Mouse (Mus musculus): ENCODE measurements around the gene Dkk3. TPM values are rescaled to one million over a fixed set of nuclear protein-coding genes. Genes with fewer than 3 reads are reported as not detected.

Dkk3 gene
- 0.56 TPM in 1 of 2 replicates, not detected in the other for total RNA-seq (2017)

DNA sequence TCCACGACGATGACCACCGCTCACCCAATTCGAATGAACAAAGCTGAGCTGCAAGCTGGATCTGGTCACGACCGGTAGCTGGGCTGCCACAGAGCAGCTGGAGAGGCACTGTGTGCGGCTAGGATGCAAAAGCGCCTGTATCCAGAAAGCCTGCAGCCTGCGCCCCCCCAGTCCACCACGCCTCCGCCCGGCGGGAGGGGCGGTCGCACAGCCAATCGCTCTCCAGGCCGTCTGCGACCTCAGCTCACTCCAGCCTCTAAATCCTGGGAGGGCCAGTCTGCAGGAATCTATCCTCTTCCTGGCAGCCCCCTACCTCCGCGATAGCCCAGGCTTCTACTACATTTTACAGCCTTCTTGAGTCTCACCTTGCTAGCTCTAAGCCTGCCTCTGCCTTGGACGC is at the start of gene Dkk3:
Gene Dkk3 (minus strand): TSS at position 116 of the 400 bp plus-strand sequence.
- ATAC-seq (replicated peaks in 1 of 2; ENCODE audit: insufficient read depth in 1 of 2, low FRiP score in 2 of 2, low TSS enrichment in 1 of 2, low read depth in 1 of 2, poor library complexity in 2 of 2, severe bottlenecking in 2 of 2), result no peak

DNA sequence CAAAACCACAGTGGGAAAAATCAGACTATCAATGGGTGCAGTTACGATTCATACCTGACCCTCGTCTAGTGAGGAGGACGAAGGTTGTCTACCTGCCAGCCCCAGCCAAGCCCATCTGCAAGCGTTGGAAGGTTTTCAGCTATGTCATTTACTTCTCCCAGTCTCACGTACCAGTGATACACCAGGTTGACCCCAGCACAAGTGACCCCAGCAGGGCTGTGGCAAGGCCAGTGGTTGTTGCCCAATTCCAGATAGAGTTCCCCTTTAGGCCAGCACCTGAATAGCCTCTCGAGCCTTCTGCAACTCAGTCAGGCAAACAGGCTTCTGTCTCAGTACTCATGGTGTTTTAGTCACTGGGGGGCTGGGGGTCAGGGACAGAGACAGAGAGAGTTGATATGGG is 48.9 kb upstream of the Dkk3 start:
- ATAC-seq (replicated peaks in 1 of 2; ENCODE audit: insufficient read depth in 1 of 2, low FRiP score in 2 of 2, low TSS enrichment in 1 of 2, low read depth in 1 of 2, poor library complexity in 2 of 2, severe bottlenecking in 2 of 2), result no peak; a peak in 1 of 4 replicates

DNA sequence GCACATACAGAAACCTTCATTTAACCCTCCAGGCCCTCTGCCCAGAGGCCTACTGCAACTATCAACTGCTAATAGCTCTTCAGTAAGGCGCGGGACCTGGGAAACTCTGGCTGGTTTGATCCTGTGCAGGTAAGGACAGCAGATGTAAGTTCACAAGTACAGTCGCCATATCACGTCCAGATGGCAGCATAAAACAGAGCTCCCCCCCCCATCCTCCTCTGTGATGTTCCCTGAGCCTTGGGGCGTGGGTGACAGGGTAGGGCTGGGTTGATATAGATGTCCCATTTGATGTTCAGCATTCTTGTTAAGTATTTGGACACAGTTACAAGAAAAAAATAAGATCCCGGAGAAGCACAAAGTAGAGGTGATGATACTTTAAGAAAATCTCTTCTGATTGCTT is 46.7 kb upstream of the Dkk3 start:
- ATAC-seq (replicated peaks in 1 of 2; ENCODE audit: insufficient read depth in 1 of 2, low FRiP score in 2 of 2, low TSS enrichment in 1 of 2, low read depth in 1 of 2, poor library complexity in 2 of 2, severe bottlenecking in 2 of 2), result no peak

DNA sequence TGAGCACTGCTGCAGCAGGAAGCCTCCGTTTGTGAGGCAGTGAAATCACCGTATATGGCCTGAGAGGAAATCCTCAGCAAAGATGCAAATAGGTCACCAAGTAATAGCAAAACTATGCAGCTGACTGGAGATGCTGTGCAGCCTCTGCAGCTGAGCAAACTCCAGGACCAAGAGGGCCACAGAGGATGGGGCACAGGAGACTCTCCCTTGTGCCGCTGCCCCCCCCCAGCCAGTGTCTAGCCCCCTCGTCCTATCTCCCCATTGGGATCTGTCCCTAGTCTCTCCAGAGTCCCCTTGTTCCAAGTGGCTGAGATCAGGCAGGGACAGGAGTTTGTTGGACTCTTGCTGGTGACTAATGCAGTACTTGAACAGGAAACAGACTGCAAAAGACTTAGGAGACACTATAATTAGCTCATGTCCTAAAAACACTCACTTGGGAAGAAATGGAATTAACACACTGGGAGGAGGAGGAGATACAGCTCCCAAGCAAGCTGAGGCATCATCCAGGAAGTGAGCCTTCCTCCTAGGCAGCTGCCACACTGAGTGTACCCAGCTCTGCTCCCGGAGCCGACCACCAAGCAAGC is 45.6 kb upstream of the Dkk3 start:
- ATAC-seq (replicated peaks in 1 of 2; ENCODE audit: insufficient read depth in 1 of 2, low FRiP score in 2 of 2, low TSS enrichment in 1 of 2, low read depth in 1 of 2, poor library complexity in 2 of 2, severe bottlenecking in 2 of 2), result no peak

DNA sequence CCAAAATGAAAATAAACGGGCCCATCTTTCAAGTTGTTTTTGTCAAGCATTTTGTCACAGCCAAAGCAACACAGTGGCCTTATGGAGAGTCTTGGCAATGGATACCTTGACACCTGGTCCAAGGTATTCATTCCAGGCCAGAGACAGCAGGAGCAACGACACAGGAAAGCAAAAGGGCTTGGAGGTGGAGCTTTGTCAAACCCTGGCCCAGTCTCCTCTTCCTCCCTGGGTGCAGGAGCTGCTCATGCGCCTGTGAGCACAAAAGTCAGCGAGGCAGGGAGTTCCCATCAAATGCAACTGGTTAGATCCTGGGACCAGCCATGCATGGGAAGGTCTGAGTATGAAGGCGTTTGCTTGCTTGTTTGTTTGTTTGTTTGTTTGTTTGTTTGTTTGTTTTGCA is 45.1 kb upstream of the Dkk3 start:
- no peak for ATAC-seq (replicated peaks in 1 of 2; ENCODE audit: insufficient read depth in 1 of 2, low FRiP score in 2 of 2, low TSS enrichment in 1 of 2, low read depth in 1 of 2, poor library complexity in 2 of 2, severe bottlenecking in 2 of 2)

GRCm38 (mm10) chr7:112202843-112203242 is 44.0 kb upstream of the Dkk3 start:
- ATAC-seq (replicated peaks in 1 of 2; ENCODE audit: insufficient read depth in 1 of 2, low FRiP score in 2 of 2, low TSS enrichment in 1 of 2, low read depth in 1 of 2, poor library complexity in 2 of 2, severe bottlenecking in 2 of 2), result no peak

- ATAC-seq (replicated peaks in 1 of 2; ENCODE audit: insufficient read depth in 1 of 2, low FRiP score in 2 of 2, low TSS enrichment in 1 of 2, low read depth in 1 of 2, poor library complexity in 2 of 2, severe bottlenecking in 2 of 2), result no peak
Measured at GRCm38 (mm10) chr7:112202194-112202593, 43.3 kb upstream of the Dkk3 start.

DNA sequence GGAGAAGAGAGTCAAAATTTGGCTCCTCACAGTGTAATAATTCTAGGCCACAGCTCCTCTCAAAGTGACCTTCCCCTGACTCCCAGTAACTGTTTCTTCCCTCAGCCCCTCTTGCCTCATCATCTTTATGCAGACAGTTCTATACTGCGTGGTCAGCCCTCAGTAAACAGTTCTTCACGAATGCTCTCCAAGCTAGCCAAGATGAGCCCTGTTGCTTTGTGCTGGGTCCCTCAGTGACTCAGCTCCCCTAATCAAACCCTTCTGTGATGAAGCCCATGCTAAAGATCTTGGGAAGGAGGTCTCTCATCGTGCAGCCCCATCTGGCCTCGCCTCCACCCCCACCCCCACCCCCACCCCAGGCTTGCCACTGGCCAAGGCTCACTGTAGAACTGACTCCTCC is 41.9 kb upstream of the Dkk3 start:
- no peak for ATAC-seq (replicated peaks in 1 of 2; ENCODE audit: insufficient read depth in 1 of 2, low FRiP score in 2 of 2, low TSS enrichment in 1 of 2, low read depth in 1 of 2, poor library complexity in 2 of 2, severe bottlenecking in 2 of 2)

DNA sequence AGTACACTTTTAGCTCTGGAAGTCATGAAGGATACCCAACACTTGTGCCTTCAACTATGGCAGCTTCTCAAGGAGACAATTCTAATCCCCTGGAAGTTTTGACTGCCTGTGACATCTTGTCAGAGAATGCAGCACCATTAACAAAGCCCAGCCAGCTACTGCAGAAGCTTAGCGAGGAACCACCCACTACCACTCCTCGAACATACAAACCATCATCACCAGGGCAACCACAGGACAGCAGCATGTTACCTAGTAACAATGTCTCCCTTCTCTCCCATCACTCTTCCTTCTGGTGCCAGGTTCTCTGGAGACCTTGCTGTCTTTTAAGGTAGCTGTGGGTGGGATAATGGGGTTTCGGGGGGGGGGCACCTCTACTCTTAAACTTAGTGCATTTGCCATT is 40.5 kb upstream of the Dkk3 start:
- ATAC-seq (replicated peaks in 1 of 2; ENCODE audit: insufficient read depth in 1 of 2, low FRiP score in 2 of 2, low TSS enrichment in 1 of 2, low read depth in 1 of 2, poor library complexity in 2 of 2, severe bottlenecking in 2 of 2), result no peak

- ATAC-seq (replicated peaks in 1 of 2; ENCODE audit: insufficient read depth in 1 of 2, low FRiP score in 2 of 2, low TSS enrichment in 1 of 2, low read depth in 1 of 2, poor library complexity in 2 of 2, severe bottlenecking in 2 of 2), result no peak
Measured at GRCm38 (mm10) chr7:112197461-112197860, 38.6 kb upstream of the Dkk3 start.

DNA sequence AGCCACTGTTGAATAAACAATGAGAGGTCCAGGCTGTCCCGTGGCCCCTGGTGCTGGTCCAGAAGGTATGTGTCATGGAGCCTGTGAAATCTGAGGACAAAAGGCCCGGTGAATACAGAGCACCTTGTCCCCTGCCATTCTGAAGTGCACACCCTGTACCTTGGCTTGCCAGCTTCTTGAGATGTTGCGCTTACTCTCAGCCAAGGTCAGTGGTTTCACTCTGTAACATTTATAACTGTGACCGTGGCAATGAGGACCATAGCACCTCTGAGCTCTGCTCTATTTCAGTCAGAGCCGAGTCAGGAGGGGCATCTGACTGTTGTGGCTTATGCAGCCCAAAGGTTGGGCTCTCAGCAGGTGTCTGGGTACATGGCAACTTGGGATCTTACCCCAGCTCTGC is 35.4 kb upstream of the Dkk3 start:
- no peak for ATAC-seq (replicated peaks in 1 of 2; ENCODE audit: insufficient read depth in 1 of 2, low FRiP score in 2 of 2, low TSS enrichment in 1 of 2, low read depth in 1 of 2, poor library complexity in 2 of 2, severe bottlenecking in 2 of 2)

- ATAC-seq (replicated peaks in 1 of 2; ENCODE audit: insufficient read depth in 1 of 2, low FRiP score in 2 of 2, low TSS enrichment in 1 of 2, low read depth in 1 of 2, poor library complexity in 2 of 2, severe bottlenecking in 2 of 2), result no peak
Measured at GRCm38 (mm10) chr7:112192778-112193177, 33.9 kb upstream of the Dkk3 start.

DNA sequence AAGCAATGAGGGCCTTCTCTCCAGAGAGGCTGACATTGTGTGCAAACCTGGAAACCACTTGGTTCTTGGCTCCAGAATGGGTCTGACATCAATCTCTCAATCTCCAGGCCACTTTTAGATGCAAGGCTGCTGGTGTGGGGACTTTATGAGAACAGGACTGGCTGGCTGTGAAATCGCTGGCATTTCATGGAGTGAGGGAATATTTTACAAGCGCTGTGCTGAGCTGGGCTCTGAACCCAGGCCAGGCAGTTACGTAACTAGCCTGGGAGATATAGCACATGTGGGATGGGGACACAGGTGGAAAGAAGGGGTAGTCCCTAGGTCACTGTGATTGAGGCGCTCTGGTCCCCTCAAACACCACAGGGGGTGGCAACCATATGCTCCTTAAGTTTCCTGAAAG is 33.4 kb upstream of the Dkk3 start:
- ATAC-seq (replicated peaks in 1 of 2; ENCODE audit: insufficient read depth in 1 of 2, low FRiP score in 2 of 2, low TSS enrichment in 1 of 2, low read depth in 1 of 2, poor library complexity in 2 of 2, severe bottlenecking in 2 of 2), result no peak

GRCm38 (mm10) chr7:112187536-112188459 is 28.9 kb upstream of the Dkk3 start:
- peak; percentile 56 to 59; a peak in 2 of 4 replicates for ATAC-seq (replicated peaks in 1 of 2; ENCODE audit: insufficient read depth in 1 of 2, low FRiP score in 2 of 2, low TSS enrichment in 1 of 2, low read depth in 1 of 2, poor library complexity in 2 of 2, severe bottlenecking in 2 of 2)

DNA sequence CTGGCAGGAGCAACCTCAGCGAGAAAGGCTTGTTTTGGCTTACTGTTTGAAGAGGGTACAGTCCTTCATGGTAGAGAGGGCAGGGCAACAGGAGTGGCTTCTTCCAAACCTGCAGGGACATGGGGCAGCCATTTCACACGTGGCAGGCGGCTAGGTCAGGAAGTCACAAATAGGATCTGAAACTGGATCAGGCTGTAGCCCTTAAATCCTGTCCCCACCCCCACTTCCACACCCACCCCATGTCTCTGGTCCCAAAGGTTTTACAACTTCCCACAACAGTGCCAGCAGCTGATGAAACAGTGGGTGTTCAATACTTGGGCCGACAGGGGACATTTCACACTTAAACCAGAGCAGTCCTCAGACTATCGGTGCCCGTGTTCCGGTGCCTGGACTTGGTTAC is 28.0 kb upstream of the Dkk3 start:
- no peak for ATAC-seq (replicated peaks in 1 of 2; ENCODE audit: insufficient read depth in 1 of 2, low FRiP score in 2 of 2, low TSS enrichment in 1 of 2, low read depth in 1 of 2, poor library complexity in 2 of 2, severe bottlenecking in 2 of 2)

DNA sequence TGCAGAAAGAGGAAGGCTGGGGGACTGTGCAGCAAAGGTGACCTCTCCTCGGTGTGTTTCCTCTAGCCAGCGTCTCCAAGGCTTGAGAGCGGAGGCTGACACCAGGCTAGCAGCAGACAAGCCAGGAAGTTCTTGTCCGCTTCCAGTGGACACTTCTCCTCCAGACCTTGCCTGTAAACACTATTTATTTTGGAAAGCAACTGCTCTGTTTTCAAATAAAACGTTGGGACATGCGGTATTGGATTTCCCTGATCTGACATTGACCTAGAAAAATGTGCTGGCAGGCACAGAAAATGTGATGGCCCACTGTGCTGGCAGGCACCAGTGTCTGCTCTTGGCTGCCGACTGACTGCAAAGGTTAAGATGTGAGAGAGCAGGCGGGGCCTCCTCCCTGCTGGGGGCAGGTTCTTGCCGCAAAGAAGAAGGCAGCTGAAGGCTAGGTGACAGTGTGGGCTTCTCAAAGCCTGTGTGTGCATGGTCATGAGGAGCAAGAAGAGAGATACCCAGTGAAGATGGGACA is 26.4 kb upstream of the Dkk3 start:
- ATAC-seq (replicated peaks in 1 of 2; ENCODE audit: insufficient read depth in 1 of 2, low FRiP score in 2 of 2, low TSS enrichment in 1 of 2, low read depth in 1 of 2, poor library complexity in 2 of 2, severe bottlenecking in 2 of 2), result no peak

DNA sequence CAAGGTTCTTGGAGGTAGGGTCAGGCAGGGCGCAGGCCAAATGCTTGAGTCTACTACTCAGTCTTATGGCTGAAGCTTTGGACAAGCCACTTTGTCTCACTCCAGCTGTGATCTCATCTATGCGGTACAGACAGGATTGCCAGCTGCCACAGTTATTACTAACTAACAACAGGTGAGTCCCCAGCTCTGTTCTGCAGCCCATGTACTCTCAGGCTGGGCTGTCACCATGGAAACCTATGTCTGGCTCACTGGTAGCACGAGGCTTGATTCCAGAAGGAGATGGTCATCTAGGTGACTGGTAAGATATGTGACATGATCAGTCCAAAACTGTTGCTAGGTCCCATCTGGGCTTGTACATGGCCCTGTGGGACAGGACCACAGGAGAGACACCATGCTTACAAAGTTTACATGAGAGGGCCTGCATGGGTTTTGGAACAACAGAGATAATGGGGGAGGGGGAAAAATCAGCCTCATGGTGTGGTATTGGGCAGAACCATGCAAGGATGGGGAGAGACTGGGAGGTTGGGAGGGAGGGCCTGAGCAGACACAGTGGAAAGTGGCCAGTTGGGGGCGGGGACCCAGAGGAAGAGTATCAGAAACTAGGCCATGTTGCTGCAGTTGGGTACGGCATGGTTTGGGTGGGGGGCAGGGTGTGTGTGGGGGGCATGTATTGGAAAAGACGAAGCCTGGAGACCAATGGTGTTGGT is 25.8 kb upstream of the Dkk3 start:
- ATAC-seq (replicated peaks in 1 of 2; ENCODE audit: insufficient read depth in 1 of 2, low FRiP score in 2 of 2, low TSS enrichment in 1 of 2, low read depth in 1 of 2, poor library complexity in 2 of 2, severe bottlenecking in 2 of 2), result no peak

DNA sequence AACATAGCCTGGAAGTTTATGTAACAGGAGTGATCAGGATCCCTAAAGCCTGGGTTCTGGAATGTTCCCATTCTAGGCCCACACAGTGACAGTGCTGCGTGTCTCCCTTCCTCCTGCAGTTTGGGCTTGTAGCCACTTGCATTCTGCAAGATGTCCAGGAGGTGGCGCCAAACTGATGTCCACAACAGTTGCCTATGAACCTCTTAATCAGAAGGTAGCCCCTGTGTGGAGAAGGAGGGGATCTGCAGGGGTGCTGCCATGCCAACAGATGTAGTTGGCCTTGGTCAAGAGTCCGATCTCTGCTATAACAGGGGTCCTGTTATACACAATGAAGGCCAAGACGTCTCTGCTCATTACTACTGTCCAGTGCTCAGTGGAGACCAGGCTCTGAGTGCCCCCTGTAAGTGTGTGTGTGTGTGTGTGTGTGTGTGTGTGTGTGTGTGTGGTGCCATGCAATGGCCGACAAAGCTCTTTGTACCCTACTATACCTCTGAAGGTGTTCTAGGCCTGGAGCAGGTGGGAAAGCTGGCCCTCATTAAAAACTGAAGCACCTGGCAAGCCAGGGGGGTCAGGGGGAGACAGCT is 24.5 kb upstream of the Dkk3 start:
- peak; percentile 63 to 70 for ATAC-seq (replicated peaks in 1 of 2; ENCODE audit: insufficient read depth in 1 of 2, low FRiP score in 2 of 2, low TSS enrichment in 1 of 2, low read depth in 1 of 2, poor library complexity in 2 of 2, severe bottlenecking in 2 of 2)
